Mouse (Mus musculus): ENCODE measurements around the gene Srp54b. TPM values are rescaled to one million over a fixed set of nuclear protein-coding genes. Genes with fewer than 3 reads are reported as not detected.
A peak's percentile ranks its signal among the peaks of the same experiment; 100 is the strongest.
"Not testable (repeated sequence)": the region's sequence is repeated elsewhere in the genome, so short reads cannot be mapped to it uniquely, and the experiment has no call there.

Srp54b gene
- 56.3 and 60.0 TPM in 2 replicates for polyA plus RNA-seq (2014; fragmentation: Nextera tagmentation; extraction: Ambion mirVana)

GRCm38 (mm10) chr12:55154559-55155448 is at the start of gene Srp54b:
Gene Srp54b (plus strand): TSS chr12:55155104.
- peak; percentile 99 for ATAC-seq (ENCODE audit: low FRiP score)
- WGBS, result no CpG with 5 or more reads among the region's 57 CpGs
- H3K36me3 ChIP-seq (ENCODE audit: control insufficient read depth, insufficient read depth, low read length); H3K9me3 ChIP-seq (ENCODE audit: control insufficient read depth, low read length); H3K4me1 ChIP-seq (ENCODE audit: control insufficient read depth, insufficient read depth, low read length); H3K9ac ChIP-seq (ENCODE audit: low read length); DNase-seq (ENCODE audit: low spot score, missing footprints); H3K4me3 ChIP-seq (ENCODE audit: low read depth, low read length); H3K27ac ChIP-seq (ENCODE audit: low read depth, low read length); H3K27me3 ChIP-seq (ENCODE audit: control insufficient read depth, insufficient read depth, low read length); H3K4me2 ChIP-seq: not testable (repeated sequence)

- not testable (repeated sequence) for H3K27me3 ChIP-seq (ENCODE audit: control insufficient read depth, insufficient read depth, low read length); H3K27ac ChIP-seq (ENCODE audit: low read depth, low read length); ATAC-seq (ENCODE audit: low FRiP score); H3K9me3 ChIP-seq (ENCODE audit: control insufficient read depth, low read length); H3K4me3 ChIP-seq (ENCODE audit: low read depth, low read length); H3K36me3 ChIP-seq (ENCODE audit: control insufficient read depth, insufficient read depth, low read length); DNase-seq (ENCODE audit: low spot score, missing footprints); H3K4me1 ChIP-seq (ENCODE audit: control insufficient read depth, insufficient read depth, low read length); H3K4me2 ChIP-seq; H3K9ac ChIP-seq (ENCODE audit: low read length)
- no CpG with 5 or more reads among the region's 7 CpGs for WGBS
Measured at GRCm38 (mm10) chr12:55112616-55113015, 42.3 kb upstream of the Srp54b start.

GRCm38 (mm10) chr12:55124242-55124641 is 30.7 kb upstream of the Srp54b start, which contains the start of gene Fam177a:
Gene Fam177a (plus strand): TSS chr12:55124469.
- not testable (repeated sequence) for DNase-seq (ENCODE audit: low spot score, missing footprints); H3K36me3 ChIP-seq (ENCODE audit: control insufficient read depth, insufficient read depth, low read length); H3K9me3 ChIP-seq (ENCODE audit: control insufficient read depth, low read length); H3K27me3 ChIP-seq (ENCODE audit: control insufficient read depth, insufficient read depth, low read length); H3K4me1 ChIP-seq (ENCODE audit: control insufficient read depth, insufficient read depth, low read length); H3K4me3 ChIP-seq (ENCODE audit: low read depth, low read length); H3K27ac ChIP-seq (ENCODE audit: low read depth, low read length); H3K9ac ChIP-seq (ENCODE audit: low read length); H3K4me2 ChIP-seq
- ATAC-seq (ENCODE audit: low FRiP score), result peak; percentile 96
- WGBS, result no CpG with 5 or more reads among the region's 40 CpGs

- ATAC-seq (ENCODE audit: low FRiP score), result peak; percentile 52; the same call in 1 of the 2 replicates
- H3K4me3 ChIP-seq (ENCODE audit: low read depth, low read length); H3K9ac ChIP-seq (ENCODE audit: low read length); H3K4me1 ChIP-seq (ENCODE audit: control insufficient read depth, insufficient read depth, low read length); H3K9me3 ChIP-seq (ENCODE audit: control insufficient read depth, low read length); H3K27me3 ChIP-seq (ENCODE audit: control insufficient read depth, insufficient read depth, low read length); DNase-seq (ENCODE audit: low spot score, missing footprints); H3K36me3 ChIP-seq (ENCODE audit: control insufficient read depth, insufficient read depth, low read length); H3K27ac ChIP-seq (ENCODE audit: low read depth, low read length); H3K4me2 ChIP-seq: not testable (repeated sequence)
- WGBS, result no CpG with 5 or more reads among the region's 18 CpGs
Measured at GRCm38 (mm10) chr12:55124731-55125130, 30.2 kb upstream of the Srp54b start.

GRCm38 (mm10) chr12:55135540-55135939 is 19.4 kb upstream of the Srp54b start:
- ATAC-seq (ENCODE audit: low FRiP score); H3K9me3 ChIP-seq (ENCODE audit: control insufficient read depth, low read length); DNase-seq (ENCODE audit: low spot score, missing footprints); H3K4me2 ChIP-seq; H3K4me1 ChIP-seq (ENCODE audit: control insufficient read depth, insufficient read depth, low read length); H3K27ac ChIP-seq (ENCODE audit: low read depth, low read length); H3K9ac ChIP-seq (ENCODE audit: low read length); H3K36me3 ChIP-seq (ENCODE audit: control insufficient read depth, insufficient read depth, low read length); H3K4me3 ChIP-seq (ENCODE audit: low read depth, low read length); H3K27me3 ChIP-seq (ENCODE audit: control insufficient read depth, insufficient read depth, low read length): not testable (repeated sequence)
- WGBS, result no CpG with 5 or more reads among the region's 6 CpGs

GRCm38 (mm10) chr12:55137859-55138258 is 17.0 kb upstream of the Srp54b start:
- not testable (repeated sequence) for H3K4me2 ChIP-seq; H3K4me3 ChIP-seq (ENCODE audit: low read depth, low read length); H3K9me3 ChIP-seq (ENCODE audit: control insufficient read depth, low read length); H3K36me3 ChIP-seq (ENCODE audit: control insufficient read depth, insufficient read depth, low read length); H3K27me3 ChIP-seq (ENCODE audit: control insufficient read depth, insufficient read depth, low read length); H3K4me1 ChIP-seq (ENCODE audit: control insufficient read depth, insufficient read depth, low read length); H3K9ac ChIP-seq (ENCODE audit: low read length); ATAC-seq (ENCODE audit: low FRiP score); DNase-seq (ENCODE audit: low spot score, missing footprints); H3K27ac ChIP-seq (ENCODE audit: low read depth, low read length)
- WGBS, result no CpG with 5 or more reads among the region's 6 CpGs

- H3K4me2 ChIP-seq; H3K9ac ChIP-seq (ENCODE audit: low read length); H3K27ac ChIP-seq (ENCODE audit: low read depth, low read length); H3K36me3 ChIP-seq (ENCODE audit: control insufficient read depth, insufficient read depth, low read length); H3K4me1 ChIP-seq (ENCODE audit: control insufficient read depth, insufficient read depth, low read length); H3K27me3 ChIP-seq (ENCODE audit: control insufficient read depth, insufficient read depth, low read length); H3K4me3 ChIP-seq (ENCODE audit: low read depth, low read length); DNase-seq (ENCODE audit: low spot score, missing footprints); H3K9me3 ChIP-seq (ENCODE audit: control insufficient read depth, low read length): not testable (repeated sequence)
- WGBS, result under 1% methylated on average over 8 of the region's 24 CpGs
- peak; percentile 60; the same call in 1 of the 2 replicates for ATAC-seq (ENCODE audit: low FRiP score)
Measured at GRCm38 (mm10) chr12:55155449-55155783, 512 bp downstream of the Srp54b start.

- WGBS, result no CpG with 5 or more reads among the region's 7 CpGs
- H3K4me2 ChIP-seq; ATAC-seq (ENCODE audit: low FRiP score); H3K27ac ChIP-seq (ENCODE audit: low read depth, low read length); H3K4me3 ChIP-seq (ENCODE audit: low read depth, low read length); H3K27me3 ChIP-seq (ENCODE audit: control insufficient read depth, insufficient read depth, low read length); H3K4me1 ChIP-seq (ENCODE audit: control insufficient read depth, insufficient read depth, low read length); H3K36me3 ChIP-seq (ENCODE audit: control insufficient read depth, insufficient read depth, low read length); DNase-seq (ENCODE audit: low spot score, missing footprints); H3K9me3 ChIP-seq (ENCODE audit: control insufficient read depth, low read length); H3K9ac ChIP-seq (ENCODE audit: low read length): not testable (repeated sequence)
Measured at GRCm38 (mm10) chr12:55167034-55167557, 12.2 kb downstream of the Srp54b start.

GRCm38 (mm10) chr12:55187686-55188085 is 32.8 kb downstream of the Srp54b start:
- not testable (repeated sequence) for H3K27me3 ChIP-seq (ENCODE audit: control insufficient read depth, insufficient read depth, low read length); H3K4me1 ChIP-seq (ENCODE audit: control insufficient read depth, insufficient read depth, low read length); DNase-seq (ENCODE audit: low spot score, missing footprints); H3K4me3 ChIP-seq (ENCODE audit: low read depth, low read length); H3K27ac ChIP-seq (ENCODE audit: low read depth, low read length); ATAC-seq (ENCODE audit: low FRiP score); H3K9me3 ChIP-seq (ENCODE audit: control insufficient read depth, low read length); H3K9ac ChIP-seq (ENCODE audit: low read length); H3K4me2 ChIP-seq; H3K36me3 ChIP-seq (ENCODE audit: control insufficient read depth, insufficient read depth, low read length)
- no CpG with 5 or more reads among the region's 8 CpGs for WGBS

Data from midbrain, embryonic 11.5 days (tissue).